Mouse (Mus musculus) megakaryocyte, embryonic 14.5 days (primary cell): Measurements from ENCODE around the gene Icosl. TPM values are rescaled to one million over a fixed set of nuclear protein-coding genes. Genes with fewer than 3 reads are reported as not detected.

Experiments used
- H3K27me3 ChIP-seq: replicated peaks from 2 replicates; pipeline ENCODE3; 2012; ENCODE audit warnings: inconsistent platforms
- H3K36me3 ChIP-seq: replicated peaks from 2 replicates; pipeline ENCODE3; 2012; ENCODE audit warnings: low read length, inconsistent platforms, mixed read lengths
- H3K4me1 ChIP-seq: 2 replicates; pipeline ENCODE4 v1.6.1; 2012; ENCODE audit warnings: inconsistent platforms
- H3K4me3 ChIP-seq: replicated peaks from 2 replicates; pipeline ENCODE3; 2012; ENCODE audit warnings: moderate library complexity, mild to moderate bottlenecking, inconsistent platforms
- H3K9me3 ChIP-seq: 2 replicates; pipeline ENCODE4 v1.6.1; 2012; ENCODE audit warnings: inconsistent platforms
- FLI1 ChIP-seq: IDR thresholded peaks from 2 replicates; pipeline ENCODE4 v1.6.1; 2012; ENCODE audit warnings: low read length, inconsistent platforms, mixed read lengths
- GATA1 ChIP-seq: IDR thresholded peaks from 3 replicates; pipeline ENCODE4 v1.6.1; 2012; ENCODE audit warnings: mixed read lengths, low read length, inconsistent platforms, borderline replicate concordance
- polyA plus RNA-seq: library from polyadenylated mRNA; stranded (reverse); fragments of >175 nt; gene quantifications from 2 replicates; pipeline ENCODE4 v1.2.3, GENCODE M21; 2012; ENCODE audit warnings: low replicate concordance; ENCODE audit not compliant: insufficient read depth

The Icosl gene
- polyA plus RNA-seq, 1 experiment = 0.74 TPM

DNA sequence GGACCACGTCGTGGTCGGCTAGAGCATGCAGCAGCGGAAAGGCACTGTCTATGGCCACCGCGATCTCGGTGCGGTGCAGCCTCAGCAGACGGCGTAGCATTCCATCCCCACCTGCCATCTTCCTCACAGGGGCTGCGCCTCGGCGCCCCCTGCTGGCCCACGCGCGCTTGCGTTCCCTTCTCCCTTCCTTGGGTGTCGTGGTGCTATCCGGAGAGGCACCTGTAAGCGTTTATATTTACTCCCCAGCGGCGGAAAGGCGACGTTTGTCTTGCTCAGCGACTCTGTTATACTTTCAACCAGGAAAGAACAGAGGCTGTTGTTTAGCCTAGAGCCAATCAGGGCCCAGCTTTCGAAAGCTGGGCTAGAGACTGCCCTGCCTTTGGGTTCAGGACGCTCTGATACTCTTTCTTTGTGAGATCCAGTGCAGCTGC lies 25.7 kb upstream of the Icosl start, which contains the start of gene Aire:
Gene Aire, minus strand, starts transcription at position 205 of the 431 bp plus-strand sequence.
- H3K27me3 ChIP-seq = peaks cover 77% of the 10 kb centered on the region
- no peaks in the 10 kb centered on the region for H3K36me3 ChIP-seq
- no peak for TF ChIP-seq GATA1
- no peak for TF ChIP-seq FLI1
- no peaks in the 10 kb centered on the region for H3K9me3 ChIP-seq
- H3K4me1 ChIP-seq = peaks cover 9% of the 10 kb centered on the region
- peak within 1 kb of the TSS; percentile 82 for H3K4me3 ChIP-seq

DNA sequence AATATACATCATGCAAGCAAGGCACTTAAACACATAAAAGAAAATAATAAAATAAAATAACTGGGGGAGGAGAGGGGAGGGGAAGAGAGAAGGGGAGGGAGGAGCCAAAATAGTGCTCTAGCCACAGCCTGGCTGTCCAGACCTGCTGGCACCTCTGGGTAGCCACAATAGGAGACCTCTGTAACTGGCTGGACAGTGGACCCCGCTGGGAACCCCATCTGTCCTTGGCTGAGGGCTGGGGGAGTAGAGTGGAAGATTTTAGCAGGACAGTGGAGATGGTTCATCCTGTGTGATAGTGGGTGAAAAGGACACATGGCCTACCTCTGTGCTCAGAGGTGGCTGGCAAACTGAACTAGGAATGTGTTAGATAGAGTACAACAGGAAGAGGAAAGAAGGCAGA lies 24.6 kb upstream of the Icosl start:
- H3K4me1 ChIP-seq = peaks cover 9% of the 10 kb centered on the region
- H3K9me3 ChIP-seq = no peaks in the 10 kb centered on the region
- H3K36me3 ChIP-seq = no peaks in the 10 kb centered on the region
- no peak overlapping the region for H3K4me3 ChIP-seq
- H3K27me3 ChIP-seq = peaks cover 76% of the 10 kb centered on the region
- TF ChIP-seq GATA1 (no peak), FLI1 (no peak)

DNA sequence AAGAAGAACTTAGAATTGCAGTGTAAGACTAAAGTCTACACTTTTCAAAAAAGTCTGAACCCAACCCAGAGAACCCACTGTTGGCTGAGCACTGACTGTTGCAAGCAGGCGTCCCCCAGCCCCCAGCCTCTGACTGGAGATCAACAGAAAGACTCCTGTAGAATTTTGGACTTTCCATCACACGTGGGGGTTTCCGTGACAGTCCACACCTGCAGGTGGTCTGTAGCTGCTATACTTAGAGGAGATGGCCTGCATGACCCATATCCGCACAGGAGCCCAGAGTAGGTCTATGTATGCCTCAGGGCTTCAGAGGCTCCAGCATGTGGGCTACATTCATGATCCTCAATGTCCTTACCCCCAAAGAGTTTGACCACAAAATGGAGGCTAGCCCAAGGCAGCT lies 22.7 kb upstream of the Icosl start:
- H3K27me3 ChIP-seq = peaks cover 76% of the 10 kb centered on the region
- TF ChIP-seq FLI1 (no peak), GATA1 (no peak)
- no peaks in the 10 kb centered on the region for H3K9me3 ChIP-seq
- H3K4me1 ChIP-seq = peaks cover 9% of the 10 kb centered on the region
- no peaks in the 10 kb centered on the region for H3K36me3 ChIP-seq
- no peak overlapping the region for H3K4me3 ChIP-seq

DNA sequence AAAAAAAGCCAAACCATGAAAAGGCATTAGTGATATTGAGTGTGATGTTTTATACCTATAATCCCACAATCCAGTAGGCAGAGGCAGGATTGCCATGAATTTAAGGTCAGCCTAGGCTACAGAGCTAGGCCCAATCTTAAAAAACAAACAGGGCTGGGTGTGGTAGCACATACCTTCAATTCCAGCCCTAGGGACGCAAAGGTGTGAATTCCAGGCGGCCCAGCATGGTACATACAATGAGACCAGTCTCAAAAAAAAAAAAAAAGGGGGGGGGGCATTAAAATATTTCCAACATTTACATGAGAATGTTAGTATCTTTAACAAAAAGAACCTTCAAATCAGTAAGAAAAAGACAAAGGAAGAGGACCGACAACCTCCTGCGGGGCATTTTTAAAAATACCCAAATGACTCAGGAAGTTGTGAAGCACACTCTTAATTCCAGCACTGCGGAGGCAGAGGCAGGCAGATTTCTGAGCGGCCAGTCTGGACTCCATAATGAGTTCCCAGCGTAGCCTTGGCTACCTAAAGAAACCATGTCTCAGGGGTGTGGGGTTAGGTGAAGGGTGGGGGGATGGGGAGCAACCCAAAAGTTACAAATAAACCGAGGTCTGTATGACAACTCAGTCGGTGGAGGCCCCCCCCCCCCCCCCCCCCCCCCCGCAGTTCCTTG lies 20.9 kb upstream of the Icosl start:
- Histone ChIP-seq H3K4me1 (peaks cover 6% of the 10 kb centered on the region), H3K9me3 (no peaks in the 10 kb centered on the region)

DNA sequence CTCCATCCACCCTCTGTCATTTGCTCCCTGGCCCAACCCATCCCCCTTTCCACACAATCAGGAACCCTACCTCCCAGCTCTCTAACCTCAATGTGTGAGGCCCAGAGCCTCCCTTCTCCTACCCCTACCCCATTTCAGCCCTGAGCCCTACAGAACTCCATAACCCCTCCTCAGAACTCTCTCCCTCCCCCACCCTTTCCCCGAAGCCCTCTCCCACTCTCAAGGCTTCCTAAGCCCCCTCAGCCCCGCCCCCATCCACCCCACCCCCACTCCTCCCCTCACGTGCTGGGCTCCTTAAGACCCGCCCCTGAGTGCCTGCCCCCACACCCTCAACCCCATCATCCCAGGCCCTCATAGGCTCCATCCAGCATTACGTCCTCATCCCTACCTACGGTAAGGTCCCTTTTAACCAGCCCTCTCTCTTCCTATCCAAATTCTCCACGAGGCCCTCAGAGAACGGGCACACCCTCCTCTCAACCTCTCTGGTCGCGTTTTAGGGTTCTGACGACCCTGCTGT lies 19.5 kb upstream of the Icosl start:
- no peaks in the 10 kb centered on the region for H3K36me3 ChIP-seq
- H3K4me1 ChIP-seq = peaks cover 3% of the 10 kb centered on the region; the same call in 1 of the 2 replicates
- TF ChIP-seq GATA1 = no peak
- TF ChIP-seq FLI1 = no peak
- H3K4me3 ChIP-seq = no peak overlapping the region
- peaks cover 75% of the 10 kb centered on the region for H3K27me3 ChIP-seq
- no peaks in the 10 kb centered on the region for H3K9me3 ChIP-seq

More for the DNA sequence above, 20.9 kb upstream of the Icosl start:
- Histone ChIP-seq H3K36me3 (no peaks in the 10 kb centered on the region), H3K27me3 (peaks cover 76% of the 10 kb centered on the region), H3K4me3 (no peak overlapping the region)
- TF ChIP-seq GATA1 (no peak), FLI1 (no peak)

DNA sequence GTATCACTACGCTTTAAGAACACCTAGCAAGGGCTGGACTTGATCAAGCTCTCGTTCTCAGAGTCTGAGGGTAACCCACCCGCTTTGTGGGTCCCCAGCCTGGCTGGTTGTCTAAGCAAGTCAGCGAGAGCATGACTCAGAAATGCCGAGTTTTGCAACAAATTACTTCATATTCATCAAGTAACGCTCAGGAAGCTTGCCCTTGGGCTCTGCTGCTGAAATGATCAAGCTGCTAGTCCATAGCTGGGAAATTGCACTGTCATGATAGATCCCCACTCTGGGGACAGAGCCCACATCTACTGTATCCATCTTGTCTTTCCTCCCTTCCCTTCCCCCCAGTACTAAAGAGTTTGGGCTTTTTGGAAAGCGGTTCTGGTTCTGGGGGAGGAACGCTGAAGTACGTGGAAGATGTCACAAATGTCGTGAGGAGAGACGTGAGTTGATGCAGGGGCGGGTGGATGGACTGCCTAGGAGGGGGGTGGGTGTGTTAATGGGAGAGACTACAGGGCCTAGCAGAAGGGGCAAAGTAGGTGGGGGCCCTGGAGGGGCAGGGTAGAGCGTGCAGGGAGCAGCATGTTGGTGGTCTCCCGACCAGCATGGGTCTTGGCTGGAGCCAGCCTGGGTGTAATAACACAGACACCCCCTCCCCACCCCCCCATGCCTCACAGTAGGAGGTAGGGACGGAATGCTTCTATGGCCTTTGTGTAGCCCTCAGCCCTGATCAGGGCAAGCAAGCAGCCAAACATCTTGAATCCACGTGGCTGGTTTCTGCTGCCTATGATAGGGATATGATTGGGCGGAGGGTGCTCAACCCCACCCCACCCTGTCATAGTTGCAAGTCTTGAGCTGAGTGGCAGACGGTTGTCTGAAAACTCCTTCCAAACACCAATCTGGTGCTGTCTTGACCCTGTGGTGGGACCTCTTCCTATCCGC lies 14.2 kb upstream of the Icosl start:
- Histone ChIP-seq H3K36me3 (no peaks in the 10 kb centered on the region), H3K4me3 (no peak overlapping the region), H3K9me3 (peaks cover 2% of the 10 kb centered on the region; the same call in 1 of the 2 replicates), H3K4me1 (peaks cover 12% of the 10 kb centered on the region; the same call in 1 of the 2 replicates), H3K27me3 (peaks cover 77% of the 10 kb centered on the region)
- TF ChIP-seq GATA1 (no peak), FLI1 (no peak)

DNA sequence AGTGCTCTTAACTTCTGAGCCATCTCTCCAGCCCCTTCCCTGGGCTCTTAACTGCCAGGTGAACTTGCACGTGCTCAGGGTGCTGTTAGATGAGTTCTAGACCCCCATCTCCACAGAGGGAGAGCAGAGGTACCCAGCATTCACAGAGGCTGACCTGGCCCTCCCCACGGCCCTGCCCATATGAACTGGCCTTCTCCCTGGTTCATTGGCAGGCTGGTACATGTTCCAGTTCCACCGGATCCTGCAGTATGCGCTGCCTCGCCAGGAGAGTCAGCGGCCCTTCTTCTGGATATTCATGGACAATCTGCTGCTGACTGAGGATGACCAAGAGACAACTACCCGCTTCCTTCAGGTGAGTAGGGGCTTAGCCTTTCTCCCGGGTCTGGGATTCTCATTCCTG lies 12.0 kb upstream of the Icosl start:
- H3K4me1 ChIP-seq = peaks cover 12% of the 10 kb centered on the region; the same call in 1 of the 2 replicates
- peaks cover 72% of the 10 kb centered on the region for H3K27me3 ChIP-seq
- peaks cover 2% of the 10 kb centered on the region; the same call in 1 of the 2 replicates for H3K9me3 ChIP-seq
- no peaks in the 10 kb centered on the region for H3K36me3 ChIP-seq
- TF ChIP-seq GATA1 (no peak), FLI1 (no peak)
- H3K4me3 ChIP-seq = no peak overlapping the region

DNA sequence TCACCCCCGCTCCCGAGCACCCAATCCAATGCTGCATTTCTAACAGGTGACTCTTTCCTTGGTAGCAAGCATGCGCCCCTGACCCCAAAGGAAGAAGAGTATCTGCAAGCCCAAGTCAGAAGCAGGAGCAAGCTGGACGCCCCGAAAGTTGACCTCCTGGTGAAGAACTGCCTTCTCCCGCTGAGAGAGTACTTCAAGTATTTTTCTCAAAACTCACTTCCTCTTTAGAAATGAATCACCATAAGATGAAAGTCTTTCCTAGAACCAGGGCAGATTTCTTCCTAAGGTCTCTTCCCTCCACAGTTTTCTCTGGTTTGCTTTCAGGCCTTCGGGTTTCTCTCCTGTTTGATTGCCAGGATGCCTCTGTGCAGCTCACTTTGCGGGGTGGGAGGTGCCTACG lies 6.0 kb upstream of the Icosl start:
- TF ChIP-seq FLI1 (no peak), GATA1 (no peak)
- H3K9me3 ChIP-seq = peaks cover 2% of the 10 kb centered on the region; the same call in 1 of the 2 replicates

DNA sequence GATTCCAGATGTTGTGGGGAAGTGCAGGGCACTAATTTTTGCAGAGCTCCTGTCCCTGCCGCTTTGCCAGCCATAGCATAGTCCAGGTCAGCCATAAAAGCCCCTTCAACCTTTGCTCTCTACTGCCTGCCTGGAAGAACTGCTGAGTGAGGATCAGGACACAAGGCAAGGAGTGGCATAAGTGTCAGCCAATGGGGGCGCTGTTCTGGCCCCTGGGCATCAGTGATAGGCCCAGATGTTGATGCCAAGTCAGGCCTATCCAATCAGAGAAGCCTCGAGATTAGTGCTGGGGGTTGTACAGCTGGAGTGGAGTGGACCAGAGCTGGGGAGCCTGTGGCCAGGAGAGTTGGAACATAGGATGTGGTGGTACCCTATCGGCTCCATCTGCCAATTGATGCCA lies 1.9 kb upstream of the Icosl start:
- TF ChIP-seq GATA1 = no peak
- no peak for TF ChIP-seq FLI1
- H3K27me3 ChIP-seq = peaks cover 79% of the 10 kb centered on the region
- H3K4me3 ChIP-seq = no peak overlapping the region

More for the DNA sequence above, 6.0 kb upstream of the Icosl start:
- Histone ChIP-seq H3K27me3 (peaks cover 64% of the 10 kb centered on the region), H3K4me3 (no peak overlapping the region), H3K36me3 (no peaks in the 10 kb centered on the region), H3K4me1 (peaks cover 5% of the 10 kb centered on the region)

More for the DNA sequence above, 1.9 kb upstream of the Icosl start:
- H3K9me3 ChIP-seq = no peaks in the 10 kb centered on the region
- H3K4me1 ChIP-seq = peaks cover 22% of the 10 kb centered on the region
- no peaks in the 10 kb centered on the region for H3K36me3 ChIP-seq
